Mouse (Mus musculus) gonadal fat pad, adult 2 months (tissue): Measurements from ENCODE around the gene Rhox4g. TPM values are rescaled to one million over a fixed set of nuclear protein-coding genes. Genes with fewer than 3 reads are reported as not detected.
"Not testable (repeated sequence)": the region's sequence is repeated elsewhere in the genome, so short reads cannot be mapped to it uniquely, and the experiment has no call there.

Experiments used
- DNase-seq: peaks from one replicate; pipeline ENCODE4 v3.0.0-alpha.2; 2012; ENCODE audit warnings: low read depth
- polyA plus RNA-seq: library from polyadenylated mRNA; depleted of rRNA; stranded (reverse); fragments of >200 nt; gene quantifications from 2 replicates; pipeline ENCODE4 v1.2.3, GENCODE M21; 2012; rRNA removed

Gene Rhox4g
- not detected in 2 replicates for polyA plus RNA-seq

- not testable (repeated sequence) for DNase-seq
Observed at GRCm38 (mm10) chrX:37651227-37651626, at the start of gene Rhox4g. Gene Rhox4g, minus strand, starts transcription at chrX:37651327.

- no peak for DNase-seq
Observed at GRCm38 (mm10) chrX:37692261-37692660, 41.1 kb upstream of the Rhox4g start.

GRCm38 (mm10) chrX:37683031-37683715 lies 32.0 kb upstream of the Rhox4g start:
- no peak for DNase-seq

GRCm38 (mm10) chrX:37673177-37673576 lies 22.1 kb upstream of the Rhox4g start, which contains the start of gene Rhox2h:
Gene Rhox2h, minus strand, starts transcription at chrX:37673277.
- DNase-seq, result not testable (repeated sequence)

GRCm38 (mm10) chrX:37668664-37669063 lies 17.5 kb upstream of the Rhox4g start, which contains the start of gene Rhox3h:
Gene Rhox3h, minus strand, starts transcription at chrX:37668764.
- DNase-seq, result not testable (repeated sequence)

- not testable (repeated sequence) for DNase-seq
Observed at GRCm38 (mm10) chrX:37643370-37643769, 7.8 kb downstream of the Rhox4g start, which contains the start of gene Rhox2g. Gene Rhox2g, minus strand, starts transcription at chrX:37643470.

- not testable (repeated sequence) for DNase-seq
Observed at GRCm38 (mm10) chrX:37628512-37628911, 22.6 kb downstream of the Rhox4g start, which contains the start of gene Rhox3g. Gene Rhox3g, minus strand, starts transcription at chrX:37628612.

- DNase-seq, result not testable (repeated sequence)
Observed at GRCm38 (mm10) chrX:37607604-37608003, 43.5 kb downstream of the Rhox4g start, which contains the start of gene Rhox4f. Gene Rhox4f, minus strand, starts transcription at chrX:37607704.

Other genes with a start within 250 kb of the Rhox4g start
- gene Rhox2b, start 239.3 kb downstream of the Rhox4g start, polyA plus RNA-seq, result not detected in 2 replicates
- not detected in 2 replicates for gene Rhox4b, start 218.8 kb downstream of the Rhox4g start, polyA plus RNA-seq
- gene Rhox2c, start 197.6 kb downstream of the Rhox4g start, polyA plus RNA-seq, result not detected in 2 replicates
- gene Rhox3c, start 192.7 kb downstream of the Rhox4g start, polyA plus RNA-seq, result not detected in 2 replicates
- not detected in 2 replicates for gene Rhox4c, start 171.0 kb downstream of the Rhox4g start, polyA plus RNA-seq
- gene Rhox2d, start 157.9 kb downstream of the Rhox4g start, polyA plus RNA-seq, result not detected in 2 replicates
- gene Rhox4d, start 137.0 kb downstream of the Rhox4g start, polyA plus RNA-seq, result not detected in 2 replicates
- not detected in 2 replicates for gene Rhox2e, start 120.9 kb downstream of the Rhox4g start, polyA plus RNA-seq
- gene Rhox3e, start 109.3 kb downstream of the Rhox4g start, polyA plus RNA-seq, result not detected in 2 replicates
- gene Rhox4e, start 93.9 kb downstream of the Rhox4g start, polyA plus RNA-seq, result not detected in 2 replicates
- not detected in 2 replicates for gene Rhox2f, start 79.9 kb downstream of the Rhox4g start, polyA plus RNA-seq
- gene Rhox3f, start 70.3 kb downstream of the Rhox4g start, polyA plus RNA-seq, result not detected in 2 replicates
- gene Rhox4f, start 43.6 kb downstream of the Rhox4g start, polyA plus RNA-seq, result not detected in 2 replicates
- gene Rhox3g, start 22.7 kb downstream of the Rhox4g start, polyA plus RNA-seq, result not detected in 2 replicates
- gene Rhox2g, start 7.9 kb downstream of the Rhox4g start, polyA plus RNA-seq, result not detected in 2 replicates
- not detected in 2 replicates for gene Rhox3h, start 17.4 kb upstream of the Rhox4g start, polyA plus RNA-seq
- not detected in 2 replicates for gene Rhox2h, start 21.9 kb upstream of the Rhox4g start, polyA plus RNA-seq
- gene Rhox5, start 153.5 kb upstream of the Rhox4g start, polyA plus RNA-seq, result 1.2 and 1.4 TPM in 2 replicates
- not detected in 2 replicates for gene Rhox6, start 175.6 kb upstream of the Rhox4g start, polyA plus RNA-seq
- not detected in 2 replicates for gene Rhox7a, start 180.4 kb upstream of the Rhox4g start, polyA plus RNA-seq
- gene Rhox8, start 227.6 kb upstream of the Rhox4g start, polyA plus RNA-seq, result not detected in 2 replicates
- not detected in 2 replicates for gene Rhox7b, start 245.9 kb upstream of the Rhox4g start, polyA plus RNA-seq